Mouse (Mus musculus): ENCODE data around the gene Susd6.
A peak's percentile ranks its signal among the peaks of the same experiment; 100 is the strongest.

Susd6 gene

DNA sequence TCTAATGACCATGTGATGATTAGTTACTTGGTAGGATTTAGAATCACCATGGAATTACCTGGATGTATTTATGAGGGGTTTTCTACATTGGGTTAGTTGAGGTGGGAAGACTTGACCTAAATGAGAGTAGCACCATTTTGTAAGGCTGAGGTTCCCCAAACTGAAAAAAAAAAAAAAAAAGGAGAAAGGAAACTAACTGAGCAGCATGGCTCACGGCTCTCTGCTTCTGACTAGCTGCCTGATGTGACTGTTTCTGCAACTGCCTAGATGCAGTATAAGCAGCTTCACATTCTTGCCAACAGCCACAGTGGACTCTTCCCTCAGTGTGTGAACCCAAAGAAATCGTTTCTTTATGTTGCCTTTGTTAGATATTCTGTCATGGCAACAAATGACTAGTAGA, 49.3 kb downstream of the Susd6 start:
- no peak for DNase-seq

GRCm38 (mm10) chr12:80841618-80842017, 51.3 kb downstream of the Susd6 start:
- no peak for DNase-seq

GRCm38 (mm10) chr12:80842609-80843008, 52.3 kb downstream of the Susd6 start:
- no peak for DNase-seq

- DNase-seq, result no peak
Observed at GRCm38 (mm10) chr12:80843236-80843635, 52.9 kb downstream of the Susd6 start.

- DNase-seq, result no peak
Observed at GRCm38 (mm10) chr12:80843651-80844444, 53.5 kb downstream of the Susd6 start.

DNA sequence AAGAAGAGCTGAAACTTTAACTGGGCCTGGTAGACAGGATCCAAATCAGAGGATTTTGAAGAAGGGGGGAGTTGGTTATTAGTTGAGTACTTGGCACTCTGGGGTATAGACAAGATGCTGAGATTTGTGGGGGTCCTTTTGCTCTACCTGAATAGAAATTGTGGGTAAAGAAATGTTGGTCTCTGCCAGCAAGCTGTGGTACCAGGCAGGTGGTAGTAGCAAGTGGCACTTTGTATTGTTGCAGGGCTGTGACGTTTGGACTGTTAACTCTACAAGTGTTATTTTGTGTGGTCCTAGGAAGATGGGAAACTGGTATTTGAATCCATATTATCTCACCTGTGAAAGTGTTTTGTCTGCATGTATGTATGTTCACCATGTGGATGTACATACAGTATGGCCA, 55.6 kb downstream of the Susd6 start:
- no peak for DNase-seq

- DNase-seq, result no peak
Observed at GRCm38 (mm10) chr12:80846861-80847268, 56.6 kb downstream of the Susd6 start.

- no peak for DNase-seq
Observed at GRCm38 (mm10) chr12:80852001-80852400, 61.7 kb downstream of the Susd6 start.

DNA sequence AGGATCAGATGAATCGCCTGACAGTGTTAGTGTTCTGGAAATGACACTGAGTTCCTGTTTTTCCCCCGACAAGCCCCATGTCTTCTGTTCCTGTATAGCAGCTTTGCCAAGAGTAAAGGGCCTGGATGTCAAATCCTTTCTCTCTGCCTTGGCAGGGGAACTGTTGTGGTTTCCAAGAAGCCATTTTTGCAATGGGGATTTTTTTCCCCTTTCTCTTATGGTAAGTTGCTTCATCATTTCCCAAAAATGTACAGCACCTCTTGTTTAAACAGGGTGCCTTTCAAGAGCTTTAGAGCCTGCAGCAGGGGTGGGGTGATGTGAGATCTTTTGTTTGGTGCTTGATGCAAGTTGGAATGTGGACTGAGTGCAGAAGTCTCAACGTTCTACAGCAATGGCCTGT, 63.4 kb downstream of the Susd6 start:
- no peak for DNase-seq

DNA sequence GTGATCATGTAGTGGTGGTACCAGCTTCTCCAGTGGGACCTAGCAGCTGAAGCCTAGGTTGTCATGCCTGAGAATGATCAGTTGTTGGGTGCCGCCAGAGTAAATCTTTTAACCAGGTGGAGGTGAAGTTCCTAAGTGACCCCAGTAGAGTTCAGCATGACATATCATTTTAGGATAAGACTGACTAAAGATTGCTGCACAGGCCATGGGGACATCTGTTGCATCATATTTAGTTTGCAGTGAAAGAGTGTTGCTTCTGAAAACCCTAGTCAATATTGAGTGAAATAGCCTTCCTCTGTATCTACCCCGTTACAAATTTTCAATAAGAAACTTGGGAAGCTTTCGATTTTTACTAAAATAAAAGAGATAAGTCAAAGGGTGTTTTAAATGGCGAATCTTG, 64.4 kb downstream of the Susd6 start:
- DNase-seq, result no peak

DNA sequence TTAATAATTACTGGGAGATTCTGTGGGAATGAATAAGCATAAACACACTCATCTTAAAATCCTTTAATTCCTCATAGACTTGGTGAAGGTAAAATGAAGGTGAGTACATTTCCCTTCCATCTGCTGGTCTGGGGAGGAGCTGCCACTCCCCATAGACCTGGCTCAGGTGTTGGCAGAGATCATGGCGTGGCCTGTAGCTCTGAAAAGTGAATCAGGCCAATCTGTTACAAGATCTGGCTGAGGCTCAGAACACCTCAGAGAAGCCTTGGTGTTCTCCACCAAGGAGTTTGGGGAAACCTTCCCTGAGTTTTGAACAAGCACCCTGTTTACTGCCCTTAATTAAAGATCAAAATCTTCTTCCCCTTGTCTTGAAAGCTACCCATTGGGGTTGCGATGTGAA, 64.8 kb downstream of the Susd6 start:
- DNase-seq, result peak; percentile 41 to 64

GRCm38 (mm10) chr12:80855581-80855980, 65.3 kb downstream of the Susd6 start:
- DNase-seq, result no peak

DNA sequence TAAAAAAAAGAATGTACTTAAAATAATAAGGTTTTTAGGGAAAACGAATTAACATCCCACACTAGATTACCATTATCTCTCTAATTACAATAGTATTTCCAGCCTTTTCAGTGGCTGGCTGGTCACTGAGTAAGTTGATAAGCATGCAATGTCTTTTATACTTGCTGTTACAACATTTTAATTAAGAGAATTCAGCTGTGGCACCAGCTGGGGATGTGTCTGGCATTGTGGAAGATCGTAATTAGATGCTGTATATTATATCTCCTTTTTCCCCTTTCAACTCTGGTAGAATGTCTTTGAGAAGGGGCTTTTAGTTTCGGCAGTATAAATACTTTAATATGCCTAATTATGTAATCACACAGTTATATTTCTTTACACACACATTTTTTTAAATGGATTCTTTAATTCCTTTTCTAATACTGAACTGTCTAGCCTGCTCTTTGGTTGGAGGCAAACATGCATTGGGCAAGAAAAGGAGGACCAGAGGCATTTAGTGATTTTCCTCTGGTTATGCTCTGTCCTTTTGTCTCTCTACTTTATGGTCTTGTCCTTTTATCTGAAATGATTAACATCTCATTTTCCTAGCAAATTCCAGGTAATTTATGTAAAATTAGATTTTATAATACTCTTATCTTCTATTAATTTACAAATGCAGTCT, 67.5 kb downstream of the Susd6 start:
- no peak for DNase-seq

- DNase-seq, result no peak
Observed at GRCm38 (mm10) chr12:80858307-80858706, 68.0 kb downstream of the Susd6 start.

GRCm38 (mm10) chr12:80861916-80862315, 71.6 kb downstream of the Susd6 start:
- DNase-seq, result peak; percentile 36 to 77

- no peak for DNase-seq
Observed at GRCm38 (mm10) chr12:80863370-80863769, 73.1 kb downstream of the Susd6 start.

- no peak for DNase-seq
Observed at GRCm38 (mm10) chr12:80865175-80865574, 74.9 kb downstream of the Susd6 start.

GRCm38 (mm10) chr12:80866023-80866422, 75.7 kb downstream of the Susd6 start:
- peak; percentile 36 to 66 for DNase-seq

GRCm38 (mm10) chr12:80867083-80867482, 76.8 kb downstream of the Susd6 start:
- DNase-seq, result no peak

DNA sequence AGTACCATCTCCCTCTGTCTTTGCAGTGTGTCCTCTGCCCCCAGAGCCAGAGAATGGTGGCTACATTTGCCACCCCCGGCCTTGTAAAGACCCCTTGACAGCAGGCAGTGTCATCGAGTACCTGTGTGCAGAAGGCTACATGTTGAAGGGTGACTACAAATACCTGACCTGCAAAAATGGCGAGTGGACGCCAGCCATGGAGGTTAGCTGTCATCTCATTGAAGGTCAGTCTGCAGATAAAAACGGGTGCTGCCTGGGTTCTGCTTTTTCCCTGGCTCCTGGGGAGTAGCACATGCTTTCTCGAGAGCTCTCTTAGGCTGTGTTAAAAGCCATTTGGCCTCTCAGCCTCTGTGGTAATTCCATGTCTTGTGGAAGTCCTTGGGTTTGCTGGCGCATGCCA, 78.1 kb downstream of the Susd6 start:
- no peak for DNase-seq

DNA sequence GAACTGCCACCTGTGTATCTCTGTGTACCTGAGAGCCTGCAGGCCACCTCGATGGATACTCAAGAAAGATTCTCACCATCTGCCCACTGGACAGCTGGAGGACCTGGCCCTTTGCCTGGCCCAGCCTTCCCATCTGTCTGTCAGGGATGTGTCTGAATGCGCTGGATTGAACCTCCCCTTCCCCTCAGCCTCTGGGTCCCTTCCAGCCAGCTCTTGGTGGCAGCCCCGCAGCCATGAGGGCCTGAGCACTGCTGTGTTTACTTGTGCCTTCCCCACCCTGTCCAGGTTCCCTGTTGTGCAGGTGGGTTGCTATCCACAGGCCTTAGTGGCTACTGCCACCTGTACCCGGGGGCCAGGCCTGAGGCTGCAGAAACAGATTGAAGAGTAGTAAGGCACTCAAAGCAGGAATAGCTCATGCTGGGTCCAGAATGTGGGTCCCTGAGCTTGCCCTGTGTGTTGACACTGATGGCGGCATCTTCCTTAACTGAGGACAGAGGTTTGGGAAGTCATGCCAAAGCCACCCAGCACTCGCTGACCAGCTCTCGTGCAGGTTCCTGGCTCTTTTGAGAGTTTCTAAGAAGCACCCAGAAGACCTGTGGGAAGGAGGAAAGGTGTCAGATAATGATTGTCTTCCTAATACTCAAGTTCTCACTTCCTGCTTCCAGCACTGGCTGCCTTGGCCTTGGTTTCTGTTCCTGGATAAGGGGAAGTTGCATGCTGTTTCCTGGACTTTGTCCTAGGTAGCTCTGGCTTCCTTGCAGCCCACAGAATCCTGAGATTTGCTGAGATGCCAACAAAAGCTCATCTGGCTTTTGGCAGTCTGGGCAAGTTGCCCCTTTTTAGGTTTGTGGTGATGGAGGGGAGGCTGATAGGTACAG, 87.1 kb downstream of the Susd6 start:
- peak; percentile 78 to 85 for DNase-seq

GRCm38 (mm10) chr12:80878093-80878430, 87.8 kb downstream of the Susd6 start:
- DNase-seq, result no peak

GRCm38 (mm10) chr12:80878653-80879052, 88.3 kb downstream of the Susd6 start:
- DNase-seq, result no peak

DNA sequence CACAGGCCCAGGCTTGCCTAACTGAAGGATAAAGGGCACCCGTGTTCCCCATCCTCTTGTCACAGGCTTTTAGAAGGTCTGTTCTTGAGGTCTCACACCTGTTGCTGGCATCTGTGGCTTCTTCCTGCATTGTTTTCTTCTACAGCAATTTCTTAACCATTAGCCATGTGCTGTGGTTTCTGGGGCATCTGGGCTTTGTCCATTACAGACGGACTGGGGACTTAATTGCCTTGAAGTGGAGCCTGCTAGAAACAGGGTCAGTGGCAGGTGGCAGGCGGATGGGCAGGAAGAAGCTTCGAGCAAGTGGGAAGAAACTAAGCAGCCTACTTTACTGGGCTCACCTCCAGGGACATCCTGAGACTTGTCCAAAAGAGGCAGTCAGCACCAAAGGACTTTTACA, 89.0 kb downstream of the Susd6 start:
- peak in 1 of 2 experiments; percentile 43 for DNase-seq
